Mouse (Mus musculus) heart, postnatal 36 days (tissue): ENCODE measurements around the gene Sphk1. TPM values are rescaled to one million over a fixed set of nuclear protein-coding genes. Genes with fewer than 3 reads are reported as not detected.
A peak's percentile ranks its signal among the peaks of the same experiment; 100 is the strongest.

Experiments used
- DNase-seq, 2 experiments: peaks; one replicate each; pipeline ENCODE4 v3.0.0; 2021 to 2022
- intact Hi-C: fragments of 180-260 bp; cut with DNase I; formaldehyde crosslinking; loops from one replicate; pipeline ENCODE4 v1.15.1; 2025
- total RNA-seq, 2 experiments: library from RNA; stranded (reverse); gene quantifications; 2 replicates each; pipeline ENCODE4 v1.2.3; 2021

Gene Sphk1
- total RNA-seq, 2 experiments from 2014 or later, result 1.0 to 1.2 TPM

GRCm38 (mm10) chr11:116572756-116573543, 42.2 kb downstream of the Sphk1 start:
- intact Hi-C loops, result no loop called here
- DNase-seq, result no peak

- intact Hi-C loops, result no loop called here
- DNase-seq, result no peak
These were observed 43.8 kb downstream of the Sphk1 start for GRCm38 (mm10) chr11:116574486-116574885.

- intact Hi-C loops, result no loop called here
- DNase-seq, result no peak
These were observed 44.3 kb downstream of the Sphk1 start for GRCm38 (mm10) chr11:116574982-116575381.

GRCm38 (mm10) chr11:116575396-116575795, 44.7 kb downstream of the Sphk1 start:
- intact Hi-C loops, result no loop called here
- no peak for DNase-seq

- no peak for DNase-seq
- intact Hi-C loops, result no loop called here
These were observed 48.6 kb downstream of the Sphk1 start for GRCm38 (mm10) chr11:116579280-116579679.

GRCm38 (mm10) chr11:116580031-116580652, 49.4 kb downstream of the Sphk1 start:
- intact Hi-C loops, result no loop called here
- DNase-seq, result no peak

GRCm38 (mm10) chr11:116580711-116581375, 50.1 kb downstream of the Sphk1 start:
- intact Hi-C loops, result no loop called here
- DNase-seq, result peak in 1 of 2 experiments; percentile 56

GRCm38 (mm10) chr11:116581376-116581814, 50.7 kb downstream of the Sphk1 start, which contains the start of gene Ube2o:
TSS of gene Ube2o (minus strand) at chr11:116581447.
- peak; percentile 88 to 90 for DNase-seq
- intact Hi-C loops, result no loop called here

- intact Hi-C loops, result loop anchor here (1.0 kb wide), 1 partner anchor 44 kb away; no protein-coding TSS in a partner anchor
- no peak for DNase-seq
These were observed 55.0 kb downstream of the Sphk1 start for GRCm38 (mm10) chr11:116585682-116586081.

Other genes starting within 250 kb of the Sphk1 start
- gene Galr2, start 250.0 kb upstream of the Sphk1 start, total RNA-seq, result not detected
- gene Exoc7, start 223.7 kb upstream of the Sphk1 start, total RNA-seq, result 10 to 100 TPM; 56.4 to 60.9 TPM
- gene Foxj1, start 195.5 kb upstream of the Sphk1 start, total RNA-seq, result not detected
- 1 to 10 TPM; 5.8 to 6.1 TPM for gene Rnf157, start 117.9 kb upstream of the Sphk1 start, total RNA-seq
- gene Ubald2, start 96.8 kb upstream of the Sphk1 start, total RNA-seq, result 10 to 100 TPM; 40.4 to 44.9 TPM
- under 1 TPM in 1 of 2 experiments, not detected in 1; 0.11 TPM for gene Qrich2, start 64.7 kb upstream of the Sphk1 start, total RNA-seq
- gene Prpsap1, start 36.7 kb upstream of the Sphk1 start, total RNA-seq, result 10 to 100 TPM; 30.9 to 34.6 TPM
- 10 to 100 TPM; 28.5 to 29.7 TPM for gene Ube2o, start 50.5 kb downstream of the Sphk1 start, total RNA-seq
- not detected for gene Aanat, start 55.5 kb downstream of the Sphk1 start, total RNA-seq
- 10 to 100 TPM; 10.3 to 15.3 TPM for gene Rhbdf2, start 96.1 kb downstream of the Sphk1 start, total RNA-seq
- gene Prcd, start 122.6 kb downstream of the Sphk1 start, total RNA-seq, result 1 to 10 TPM in 1 of 2 experiments, under 1 TPM in 1; 0.97 to 1.8 TPM
- gene Cygb, start 123.4 kb downstream of the Sphk1 start, total RNA-seq, result 10 to 100 TPM; 39.8 to 50.8 TPM
- not detected for gene St6galnac1, start 244.6 kb downstream of the Sphk1 start, total RNA-seq